Mouse (Mus musculus): Measurements from ENCODE around the gene Trabd2b.

Gene Trabd2b

GRCm38 (mm10) chr4:114401993-114402731, 4.4 kb upstream of the Trabd2b start:
- no peak for DNase-seq

GRCm38 (mm10) chr4:114405682-114406354, 706 bp upstream of the Trabd2b start:
- DNase-seq = peak; percentile 91

DNA sequence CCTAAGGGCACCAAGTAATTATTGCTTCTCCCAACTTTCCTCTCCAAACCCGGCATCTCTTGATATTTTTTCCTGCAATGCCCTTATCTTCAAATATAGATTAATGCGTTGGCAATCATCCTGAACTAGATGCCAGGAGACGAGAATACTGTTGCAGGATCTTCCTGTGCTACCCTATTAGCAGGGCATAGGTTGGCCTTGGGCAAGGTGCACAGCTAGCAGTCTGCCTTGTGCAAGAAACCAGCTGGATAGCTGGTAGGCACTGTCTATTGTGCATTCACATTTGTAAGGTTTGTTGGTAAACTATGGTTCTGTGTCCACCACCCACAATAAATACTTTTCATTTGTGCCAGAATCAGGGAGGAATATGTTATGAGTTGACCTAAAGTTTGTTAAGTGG, 992 bp downstream of the Trabd2b start:
- DNase-seq = no peak

DNA sequence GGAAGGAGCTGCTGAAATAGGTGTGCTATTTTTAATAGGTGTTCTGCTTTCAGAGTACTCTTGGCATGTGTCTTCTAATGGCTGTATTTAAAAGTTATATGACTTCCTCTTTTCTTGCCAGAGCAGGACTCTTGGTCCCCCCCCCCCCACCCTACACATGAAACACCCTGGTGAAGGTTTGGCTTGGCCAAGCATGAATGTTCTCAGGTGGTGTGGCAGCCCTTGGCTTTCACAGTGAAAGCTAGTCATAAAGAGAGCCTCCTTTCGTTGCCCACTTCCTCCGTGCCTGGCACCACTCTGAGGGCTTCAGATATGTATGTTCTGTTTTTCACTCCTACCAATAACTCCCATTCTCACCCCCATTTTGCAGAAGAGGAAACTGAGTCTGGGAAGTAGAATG, 1.8 kb downstream of the Trabd2b start:
- no peak for DNase-seq

- no peak for DNase-seq
Measured at GRCm38 (mm10) chr4:114408890-114409480, 2.5 kb downstream of the Trabd2b start.

DNA sequence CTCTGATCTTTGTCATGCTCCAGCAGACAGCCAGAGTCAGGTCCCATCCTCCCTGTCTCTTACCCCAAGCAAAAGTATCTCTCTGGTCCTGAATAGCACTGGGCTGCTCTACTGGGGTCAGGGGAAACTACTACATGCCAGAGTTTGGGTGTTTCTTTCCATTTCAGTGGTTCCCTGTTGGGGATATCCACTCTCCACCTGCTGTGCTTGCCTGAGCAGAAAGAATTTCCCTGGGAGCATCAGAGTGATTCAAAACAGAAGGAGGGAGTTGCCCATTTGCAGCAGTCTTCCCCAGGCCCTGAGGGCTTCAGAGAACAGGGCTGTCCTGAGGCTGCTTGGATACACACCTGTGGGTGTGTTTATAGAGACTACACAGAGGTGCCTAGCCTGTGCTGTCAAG, 3.0 kb downstream of the Trabd2b start:
- no peak for DNase-seq

- DNase-seq = no peak
Measured at GRCm38 (mm10) chr4:114410026-114410425, 3.5 kb downstream of the Trabd2b start.

GRCm38 (mm10) chr4:114410443-114410842, 3.9 kb downstream of the Trabd2b start:
- DNase-seq = peak; percentile 47

- DNase-seq = peak; percentile 20
Measured at GRCm38 (mm10) chr4:114410958-114411661, 4.6 kb downstream of the Trabd2b start.

DNA sequence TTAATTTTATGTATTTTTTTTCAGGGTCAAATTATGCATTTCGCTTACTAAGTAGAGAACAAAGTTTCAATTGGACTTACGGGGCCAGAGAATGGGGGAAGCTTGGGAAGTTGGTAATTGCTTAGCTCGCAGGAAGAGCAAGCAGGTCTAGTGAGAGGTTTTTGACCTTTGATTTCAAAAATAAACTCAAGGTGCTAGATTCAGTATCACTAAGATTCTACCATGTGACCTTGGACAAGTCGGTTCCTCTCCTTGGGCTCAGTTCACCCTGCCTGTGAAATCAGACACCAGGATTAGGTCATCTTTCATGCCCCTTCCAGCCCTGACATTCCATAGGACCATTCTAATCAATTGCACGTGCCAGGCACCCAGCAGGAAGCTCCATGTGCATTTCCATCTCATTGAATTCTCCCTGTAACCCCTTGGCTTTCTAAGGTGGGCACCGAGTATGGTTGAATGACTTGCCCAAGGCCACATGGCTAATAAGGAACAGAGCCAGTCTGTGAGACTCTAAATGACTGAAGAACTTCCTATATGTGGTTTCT, 5.4 kb downstream of the Trabd2b start:
- peak; percentile 37 for DNase-seq

DNA sequence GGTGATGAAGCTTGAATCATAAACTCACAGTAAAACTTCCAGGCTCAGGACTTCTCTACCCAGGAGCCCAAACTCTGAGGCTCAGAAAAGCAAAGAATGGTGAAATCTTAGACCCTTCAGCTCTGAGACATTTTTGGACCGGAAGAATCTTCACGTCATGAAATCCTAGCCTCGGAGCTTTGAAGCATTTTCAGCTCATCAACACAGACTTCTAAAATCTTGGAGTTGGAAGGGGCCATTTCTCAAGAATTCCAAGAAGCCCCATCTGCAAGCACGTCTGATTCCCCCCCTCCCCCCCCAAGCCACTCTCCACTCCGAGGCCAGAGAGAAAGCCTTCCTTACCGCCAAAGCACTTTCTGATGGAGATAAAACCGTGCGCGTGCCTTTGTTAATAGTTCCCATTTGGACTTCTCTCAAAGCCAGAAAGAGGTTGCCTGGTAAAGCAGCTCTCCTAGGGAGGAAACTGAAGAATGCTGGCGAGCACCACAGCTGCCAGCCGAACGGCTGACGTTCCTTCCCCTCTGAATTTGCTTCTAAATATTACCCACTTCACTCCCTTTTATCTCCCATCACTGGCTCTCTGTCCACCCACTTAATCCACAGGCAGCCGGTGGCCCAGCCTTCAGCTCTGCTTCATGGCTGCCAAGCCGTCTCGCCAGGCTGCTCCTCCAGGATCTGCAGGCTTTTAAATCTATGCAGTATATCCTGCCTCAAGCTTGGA, 9.6 kb downstream of the Trabd2b start:
- peak; percentile 24 for DNase-seq

DNA sequence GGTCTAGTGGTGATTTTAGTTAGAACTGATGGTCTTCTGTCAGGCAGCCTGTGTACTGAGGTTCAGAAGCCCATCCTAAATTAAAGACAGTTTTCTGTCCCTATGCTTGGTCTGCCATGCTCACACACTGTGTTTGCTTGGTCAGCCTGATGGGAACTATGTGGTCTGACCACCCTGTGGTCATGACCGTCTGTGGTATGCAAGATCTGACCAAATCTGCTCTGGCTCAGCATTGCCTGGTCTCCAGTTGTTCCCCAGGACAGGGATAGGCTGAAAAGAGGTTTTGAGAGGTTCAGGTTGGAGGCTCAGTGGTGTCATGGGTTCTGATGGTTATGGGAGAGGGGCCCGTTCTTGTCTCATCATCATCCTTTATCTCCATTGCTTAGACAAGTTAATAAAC, 13.6 kb downstream of the Trabd2b start:
- DNase-seq = no peak

DNA sequence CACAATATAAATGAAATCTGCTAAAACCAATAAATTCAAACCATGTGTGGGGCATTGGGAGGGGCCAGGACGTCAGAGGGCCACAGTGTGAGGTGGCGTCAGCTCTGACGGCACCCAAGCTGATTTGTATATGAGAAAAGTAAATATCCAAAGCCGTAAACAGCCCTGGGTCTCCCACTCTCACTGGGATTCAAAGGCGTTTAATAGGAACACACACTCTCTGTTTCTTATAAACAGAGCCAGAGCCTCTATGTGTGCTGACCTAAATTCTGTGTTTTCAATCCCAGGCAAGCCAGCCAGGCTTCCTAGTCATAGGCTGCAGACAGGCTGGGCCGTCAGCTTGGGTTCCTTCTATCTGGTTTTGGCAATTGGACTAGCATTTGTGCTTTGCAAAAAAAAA, 16.6 kb downstream of the Trabd2b start:
- no peak for DNase-seq

- no peak for DNase-seq
Measured at GRCm38 (mm10) chr4:114425808-114426207, 19.3 kb downstream of the Trabd2b start.

GRCm38 (mm10) chr4:114432742-114433141, 26.2 kb downstream of the Trabd2b start:
- no peak for DNase-seq

DNA sequence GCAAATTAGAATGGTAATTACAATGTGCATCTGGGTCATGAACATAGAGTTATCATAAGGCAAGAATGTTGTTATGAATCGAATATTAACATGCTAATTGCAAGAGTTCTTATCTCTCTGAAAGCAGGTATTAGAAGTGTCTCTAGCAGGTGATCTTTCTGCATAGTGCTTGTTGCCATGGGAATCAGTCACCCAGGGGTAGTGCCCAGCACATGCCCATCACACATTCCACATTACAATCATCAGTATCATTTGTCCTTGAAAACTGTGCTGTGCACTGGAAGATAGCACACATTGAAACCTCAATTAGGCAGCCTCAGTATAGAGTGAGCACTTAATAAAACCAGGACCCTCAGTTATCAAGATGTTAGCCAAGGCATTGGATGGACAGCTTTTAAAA, 26.9 kb downstream of the Trabd2b start:
- DNase-seq = no peak

GRCm38 (mm10) chr4:114434766-114435165, 28.2 kb downstream of the Trabd2b start:
- no peak for DNase-seq

- no peak for DNase-seq
Measured at GRCm38 (mm10) chr4:114435381-114435780, 28.9 kb downstream of the Trabd2b start.

GRCm38 (mm10) chr4:114438764-114439163, 32.2 kb downstream of the Trabd2b start:
- no peak for DNase-seq

GRCm38 (mm10) chr4:114442186-114442585, 35.7 kb downstream of the Trabd2b start:
- DNase-seq = no peak

GRCm38 (mm10) chr4:114442661-114443060, 36.1 kb downstream of the Trabd2b start:
- no peak for DNase-seq

GRCm38 (mm10) chr4:114448393-114449052, 42.0 kb downstream of the Trabd2b start:
- no peak for DNase-seq
